Mouse (Mus musculus) layer of hippocampus, postnatal 10 days (tissue): ENCODE measurements around the gene Polr2b. TPM values are rescaled to one million over a fixed set of nuclear protein-coding genes. Genes with fewer than 3 reads are reported as not detected.

Experiments
- DNase-seq, 2 experiments: peaks; one replicate each; pipeline ENCODE4 v3.0.0; 2021; ENCODE audit warnings: low spot score in 2 of 2
- total RNA-seq, 2 experiments: library from RNA; stranded (reverse); gene quantifications; 2 replicates each; pipeline ENCODE4 v1.2.3; 2021

Gene Polr2b
- total RNA-seq, 2 experiments from 2014 or later: 51.8 to 54.2 TPM

- no peak for DNase-seq
Measured at GRCm38 (mm10) chr5:77362120-77362519, 52.2 kb downstream of the Polr2b start.

- no peak for DNase-seq
Measured at GRCm38 (mm10) chr5:77363650-77364049, 53.7 kb downstream of the Polr2b start.

- DNase-seq: no peak
Measured at GRCm38 (mm10) chr5:77364443-77365038, 54.6 kb downstream of the Polr2b start.

- DNase-seq: no peak
Measured at GRCm38 (mm10) chr5:77366313-77366712, 56.4 kb downstream of the Polr2b start.

GRCm38 (mm10) chr5:77367145-77367544 is 57.2 kb downstream of the Polr2b start:
- DNase-seq: no peak

- no peak for DNase-seq
Measured at GRCm38 (mm10) chr5:77367682-77368081, 57.7 kb downstream of the Polr2b start.

- no peak for DNase-seq
Measured at GRCm38 (mm10) chr5:77368194-77368593, 58.2 kb downstream of the Polr2b start.

GRCm38 (mm10) chr5:77369394-77369793 is 59.4 kb downstream of the Polr2b start:
- no peak for DNase-seq

GRCm38 (mm10) chr5:77370378-77370892 is 60.5 kb downstream of the Polr2b start:
- no peak for DNase-seq

- no peak for DNase-seq
Measured at GRCm38 (mm10) chr5:77372242-77372641, 62.3 kb downstream of the Polr2b start.

- no peak for DNase-seq
Measured at GRCm38 (mm10) chr5:77372778-77373177, 62.8 kb downstream of the Polr2b start.

GRCm38 (mm10) chr5:77374945-77375344 is 65.0 kb downstream of the Polr2b start:
- DNase-seq: no peak

GRCm38 (mm10) chr5:77375546-77375945 is 65.6 kb downstream of the Polr2b start:
- DNase-seq: no peak

GRCm38 (mm10) chr5:77378027-77378426 is 68.1 kb downstream of the Polr2b start:
- no peak for DNase-seq

- DNase-seq: no peak
Measured at GRCm38 (mm10) chr5:77379434-77380135, 69.6 kb downstream of the Polr2b start.

- DNase-seq: no peak
Measured at GRCm38 (mm10) chr5:77380321-77380901, 70.5 kb downstream of the Polr2b start.

- no peak for DNase-seq
Measured at GRCm38 (mm10) chr5:77381283-77381682, 71.3 kb downstream of the Polr2b start.

- DNase-seq: no peak
Measured at GRCm38 (mm10) chr5:77381686-77382085, 71.7 kb downstream of the Polr2b start.

GRCm38 (mm10) chr5:77383799-77384554 is 74.0 kb downstream of the Polr2b start:
- no peak for DNase-seq

GRCm38 (mm10) chr5:77384724-77385123 is 74.8 kb downstream of the Polr2b start:
- no peak for DNase-seq

GRCm38 (mm10) chr5:77385221-77385620 is 75.3 kb downstream of the Polr2b start:
- no peak for DNase-seq
